Comparison of ENCODE assay signal across 10 mouse cellular contexts in genomic region chr7:101453725-101454124, GRCm38 (mm10). TPM values are rescaled to one million over a fixed set of nuclear protein-coding genes. Genes with fewer than 3 reads are reported as not detected.
A peak's percentile ranks its signal among the peaks of the same experiment; 100 is the strongest.
DNase-seq lines count a peak whose midpoint lies in the region; ATAC-seq lines count a peak whose summit lies in the region.
"Had no signal": no experiment of that assay in that cellular context is flagged by ENCODE, and none has a peak within 500 bp of the region (broad histone marks: within the 10 kb centered on the region; RNA-seq: fewer than 3 reads in every experiment).

No protein-coding gene starts in this region.

- no peaks in the 10 kb centered on the region for H3K36me3 ChIP-seq in hindbrain, embryonic 13.5 days
- H3K36me3 ChIP-seq in hindbrain, embryonic 12.5 days = no peaks in the 10 kb centered on the region
- H3K36me3 ChIP-seq in heart, embryonic 13.5 days = no peaks in the 10 kb centered on the region
- no peaks in the 10 kb centered on the region for H3K36me3 ChIP-seq in kidney, embryonic 16.5 days (ENCODE audit: insufficient read depth, low read length)

- peak; percentile 67 for DNase-seq in adrenal gland, postnatal 14 days
- DNase-seq in cerebellum, adult 9-10 months = no peak
- DNase-seq in layer of hippocampus, adult 8-10 months (ENCODE audit: low spot score in 2 of 2) = no peak
- DNase-seq: layer of hippocampus, postnatal 36 days had no signal

- ATAC-seq in hindbrain, embryonic 13.5 days (ENCODE audit: low FRiP score) = no peak
- no peak for ATAC-seq in hindbrain, embryonic 12.5 days (ENCODE audit: low FRiP score)
- no peak for ATAC-seq in heart, embryonic 13.5 days (ENCODE audit: extremely low read depth, insufficient number of reproducible peaks, low FRiP score, low TSS enrichment)
- no peak for ATAC-seq in kidney, embryonic 16.5 days (ENCODE audit: low FRiP score, low TSS enrichment)
- no peak for ATAC-seq in inflammation-experienced regulatory T-cells, adult 6 months

- peaks cover 49% of the 10 kb centered on the region for H3K27me3 ChIP-seq in hindbrain, embryonic 13.5 days
- H3K27me3 ChIP-seq in hindbrain, embryonic 12.5 days = peaks cover 39% of the 10 kb centered on the region
- peaks cover 83% of the 10 kb centered on the region for H3K27me3 ChIP-seq in heart, embryonic 13.5 days (replicated peaks)
- H3K27me3 ChIP-seq in kidney, embryonic 16.5 days (ENCODE audit: insufficient read depth, low read length) = peaks cover 9% of the 10 kb centered on the region

- H3K27ac ChIP-seq in hindbrain, embryonic 13.5 days = no peak overlapping the region
- no peak overlapping the region for H3K27ac ChIP-seq in hindbrain, embryonic 12.5 days
- no peak overlapping the region for H3K27ac ChIP-seq in heart, embryonic 13.5 days (replicated peaks)
- no peak overlapping the region for H3K27ac ChIP-seq in kidney, embryonic 16.5 days (ENCODE audit: low read length)

- no peak overlapping the region for H3K9ac ChIP-seq in hindbrain, embryonic 13.5 days
- no peak overlapping the region for H3K9ac ChIP-seq in hindbrain, embryonic 12.5 days
- no peak overlapping the region for H3K9ac ChIP-seq in heart, embryonic 13.5 days
- no peak overlapping the region for H3K9ac ChIP-seq in kidney, embryonic 16.5 days (replicated peaks; ENCODE audit: low read length)

- no peaks in the 10 kb centered on the region for H3K9me3 ChIP-seq in hindbrain, embryonic 13.5 days
- H3K9me3 ChIP-seq in hindbrain, embryonic 12.5 days (replicated peaks) = no peaks in the 10 kb centered on the region
- H3K9me3 ChIP-seq in heart, embryonic 13.5 days = no peaks in the 10 kb centered on the region
- H3K9me3 ChIP-seq in kidney, embryonic 16.5 days (ENCODE audit: low read length) = no peaks in the 10 kb centered on the region

- H3K4me3 ChIP-seq in hindbrain, embryonic 13.5 days = no peak overlapping the region
- H3K4me3 ChIP-seq in hindbrain, embryonic 12.5 days = no peak overlapping the region
- no peak overlapping the region for H3K4me3 ChIP-seq in heart, embryonic 13.5 days
- no peak overlapping the region for H3K4me3 ChIP-seq in kidney, embryonic 16.5 days (ENCODE audit: low read length)
- H3K4me3 ChIP-seq: erythroblast, embryonic 14.5 days had no signal

- peaks cover 50% of the 10 kb centered on the region for H3K4me1 ChIP-seq in hindbrain, embryonic 13.5 days (replicated peaks)
- H3K4me1 ChIP-seq in hindbrain, embryonic 12.5 days = peaks cover 15% of the 10 kb centered on the region
- H3K4me1 ChIP-seq in heart, embryonic 13.5 days = peaks cover 17% of the 10 kb centered on the region
- peaks cover 13% of the 10 kb centered on the region; the same call in 1 of the 2 replicates for H3K4me1 ChIP-seq in kidney, embryonic 16.5 days (ENCODE audit: insufficient read depth, low read length)

- H3K4me2 ChIP-seq in hindbrain, embryonic 13.5 days = peak overlapping the region; percentile 10; the same call in 1 of the 2 replicates
- no peak overlapping the region for H3K4me2 ChIP-seq in hindbrain, embryonic 12.5 days (replicated peaks)
- H3K4me2 ChIP-seq in heart, embryonic 13.5 days = 0 out of 2 replicates have a peak overlapping the region, but pooled peaks have one; percentile 96
- H3K4me2 ChIP-seq in kidney, embryonic 16.5 days (replicated peaks; ENCODE audit: low read depth, low read length) = peak overlapping the region; percentile 22; the same call in 1 of the 2 replicates

- 15% methylated on average over 8 of the region's 8 CpGs for WGBS in hindbrain, embryonic 13.5 days
- 13% methylated on average over 8 of the region's 8 CpGs for WGBS in hindbrain, embryonic 12.5 days
- 34% methylated on average over 8 of the region's 8 CpGs for whole genome bisulfite sequencing in heart, embryonic 13.5 days
- WGBS in kidney, embryonic 16.5 days = 47% methylated on average over 8 of the region's 8 CpGs

RNA-seq across cellular contexts. Expression of gene Pde2a, which starts 32.2 kb away (rescaled TPM):
- polyA plus RNA-seq in hindbrain, embryonic 13.5 days (2015; fragmentation: Nextera tagmentation; extraction: Ambion mirVana) = 28.8 and 31.6 TPM in 2 replicates
- 26.9 and 27.4 TPM in 2 replicates for polyA plus RNA-seq in hindbrain, embryonic 12.5 days (2016; fragmentation: Nextera tagmentation; extraction: Ambion mirVana)
- total RNA-seq in adrenal gland, postnatal 14 days (2021) = 132 and 141 TPM in 2 replicates
- 10.4 and 11.5 TPM in 2 replicates for polyA plus RNA-seq in heart, embryonic 13.5 days (2015; fragmentation: Nextera tagmentation; extraction: Ambion mirVana)
- polyA plus RNA-seq in kidney, embryonic 16.5 days (2015; fragmentation: Nextera tagmentation; extraction: Ambion mirVana) = 31.6 and 46.5 TPM in 2 replicates
- polyA plus RNA-seq in inflammation-experienced regulatory T-cells, adult 6 months (2017; shearing (Covaris generic)) = 10 to 100 TPM in 2 of 3 experiments, 1 to 10 TPM in 1; 6.1 to 36.2 (median 19.9) TPM
- 100 to 1,000 TPM; 320 to 356 (median 336) TPM for total RNA-seq in layer of hippocampus, adult 8-10 months (2022)

RNA-seq across cellular contexts. Expression of gene Gm45837, which starts 43.0 kb away (rescaled TPM):
- not detected in 2 replicates for polyA plus RNA-seq in hindbrain, embryonic 13.5 days (2015; fragmentation: Nextera tagmentation; extraction: Ambion mirVana)
- not detected in 2 replicates for polyA plus RNA-seq in hindbrain, embryonic 12.5 days (2016; fragmentation: Nextera tagmentation; extraction: Ambion mirVana)
- total RNA-seq in adrenal gland, postnatal 14 days (2021) = not detected in 2 replicates
- polyA plus RNA-seq in heart, embryonic 13.5 days (2015; fragmentation: Nextera tagmentation; extraction: Ambion mirVana) = not detected in 2 replicates
- polyA plus RNA-seq in kidney, embryonic 16.5 days (2015; fragmentation: Nextera tagmentation; extraction: Ambion mirVana) = 9.9 TPM in 1 of 2 replicates, not detected in the other
- 10 to 100 TPM in 2 of 3 experiments, 1 to 10 TPM in 1; 6.7 to 39.0 (median 18.9) TPM for polyA plus RNA-seq in inflammation-experienced regulatory T-cells, adult 6 months (2017; shearing (Covaris generic))
- total RNA-seq in layer of hippocampus, adult 8-10 months (2022) = 1 to 10 TPM in 1 of 4 experiments, not detected in 3; 1.8 TPM
- polyA plus RNA-seq: erythroblast, embryonic 14.5 days had no signal
